Mouse (Mus musculus) stomach, postnatal 0 days (tissue): ENCODE measurements around the gene Nr2c2ap.

Experiments used
- CTCF ChIP-seq: IDR thresholded peaks from 2 replicates; pipeline ENCODE4 v1.5.1; 2016; ENCODE audit warnings: antibody characterized with exemption, low read depth, mild to moderate bottlenecking, moderate library complexity
- EP300 ChIP-seq: optimal IDR thresholded peaks from 2 replicates; pipeline ENCODE3; 2016; ENCODE audit warnings: antibody characterized with exemption

GRCm38 (mm10) chr8:70174079-70174478 is 42.9 kb downstream of the Nr2c2ap start:
- no peak for TF ChIP-seq CTCF
- no peak for TF ChIP-seq EP300
